Mouse (Mus musculus) subcutaneous adipose tissue, adult 2 months (tissue): ENCODE results near the gene Dnajc13. TPM values are rescaled to one million over a fixed set of nuclear protein-coding genes. Genes with fewer than 3 reads are reported as not detected.

Experiments
- polyA plus RNA-seq: library from polyadenylated mRNA; depleted of rRNA; stranded (reverse); fragments of >200 nt; gene quantifications from 2 replicates; pipeline ENCODE4 v1.2.3, GENCODE M21; 2012; ENCODE audit warnings: low replicate concordance; rRNA removed

The Dnajc13 gene
- polyA plus RNA-seq, result 51.6 and 63.8 TPM in 2 replicates

GRCm38 (mm10) chr9:104262823-104263352 is at the start of gene Dnajc13:
TSS of gene Dnajc13 (minus strand) at chr9:104262930.

DNA sequence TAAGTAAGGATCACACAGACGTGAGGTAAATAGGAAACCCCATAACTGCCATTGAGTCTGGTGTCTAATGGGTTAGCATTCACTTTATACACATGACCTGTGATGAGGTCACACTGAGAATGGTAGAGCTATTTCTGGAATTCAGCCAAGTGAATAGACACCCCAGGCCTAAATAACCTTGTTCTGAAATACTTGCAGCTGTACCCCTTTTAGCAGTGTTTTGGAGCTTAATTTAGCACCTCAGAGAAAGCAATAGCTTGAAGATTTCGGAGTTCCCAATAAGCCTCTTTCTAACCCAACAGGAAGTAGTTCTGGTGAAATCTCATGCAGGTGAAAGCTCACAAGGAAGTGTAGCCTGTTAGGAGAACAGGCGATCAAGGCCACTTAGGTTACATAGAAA is 135.9 kb downstream of the Dnajc13 start, which contains the start of gene Ackr4:
Gene Ackr4, minus strand, starts transcription at position 101 of the 400 bp plus-strand sequence.

Other genes with a start within 250 kb of the Dnajc13 start
- gene Gm28305, start 222.3 kb downstream of the Dnajc13 start, polyA plus RNA-seq, result not detected in 2 replicates
- 23.5 and 24.6 TPM in 2 replicates for gene Uba5, start 199.8 kb downstream of the Dnajc13 start, polyA plus RNA-seq
- gene Acad11, start 199.6 kb downstream of the Dnajc13 start, polyA plus RNA-seq, result 62.1 and 127 TPM in 2 replicates
- 2.9 and 9.5 TPM in 2 replicates for gene Ackr4, start 136.0 kb downstream of the Dnajc13 start, polyA plus RNA-seq
- gene Acpp, start 74.8 kb upstream of the Dnajc13 start, polyA plus RNA-seq, result 0.30 and 16.2 TPM in 2 replicates